Mouse (Mus musculus) megakaryocyte, embryonic 14.5 days (primary cell): ENCODE measurements around the gene Slc22a14. TPM values are rescaled to one million over a fixed set of nuclear protein-coding genes. Genes with fewer than 3 reads are reported as not detected.
A peak's percentile ranks its signal among the peaks of the same experiment; 100 is the strongest.

Source experiments
- H3K27me3 ChIP-seq: replicated peaks from 2 replicates; pipeline ENCODE3; 2012; ENCODE audit warnings: inconsistent platforms
- H3K36me3 ChIP-seq: replicated peaks from 2 replicates; pipeline ENCODE3; 2012; ENCODE audit warnings: low read length, inconsistent platforms, mixed read lengths
- H3K4me1 ChIP-seq: 2 replicates; pipeline ENCODE4 v1.6.1; 2012; ENCODE audit warnings: inconsistent platforms
- H3K4me3 ChIP-seq: replicated peaks from 2 replicates; pipeline ENCODE3; 2012; ENCODE audit warnings: moderate library complexity, mild to moderate bottlenecking, inconsistent platforms
- H3K9me3 ChIP-seq: 2 replicates; pipeline ENCODE4 v1.6.1; 2012; ENCODE audit warnings: inconsistent platforms
- FLI1 ChIP-seq: IDR thresholded peaks from 2 replicates; pipeline ENCODE4 v1.6.1; 2012; ENCODE audit warnings: low read length, inconsistent platforms, mixed read lengths
- GATA1 ChIP-seq: IDR thresholded peaks from 3 replicates; pipeline ENCODE4 v1.6.1; 2012; ENCODE audit warnings: mixed read lengths, low read length, inconsistent platforms, borderline replicate concordance
- polyA plus RNA-seq: library from polyadenylated mRNA; stranded (reverse); fragments of >175 nt; gene quantifications from 2 replicates; pipeline ENCODE4 v1.2.3, GENCODE M21; 2012; ENCODE audit warnings: low replicate concordance; ENCODE audit not compliant: insufficient read depth

Slc22a14 gene
- polyA plus RNA-seq, 1 experiment = not detected

- H3K4me1 ChIP-seq = no peaks in the 10 kb centered on the region
- no peaks in the 10 kb centered on the region for H3K36me3 ChIP-seq
- TF ChIP-seq GATA1 (no peak), FLI1 (no peak)
- H3K4me3 ChIP-seq = no peak overlapping the region
- peaks cover 12% of the 10 kb centered on the region for H3K9me3 ChIP-seq
- H3K27me3 ChIP-seq = peaks cover 5% of the 10 kb centered on the region
These were observed 166.0 kb downstream of the Slc22a14 start for GRCm38 (mm10) chr9:119199151-119199861.

- Histone ChIP-seq H3K4me1 (no peaks in the 10 kb centered on the region), H3K9me3 (peaks cover 3% of the 10 kb centered on the region; the same call in 1 of the 2 replicates), H3K4me3 (no peak overlapping the region), H3K27me3 (peaks cover 9% of the 10 kb centered on the region), H3K36me3 (no peaks in the 10 kb centered on the region)
- TF ChIP-seq GATA1 = no peak
- TF ChIP-seq FLI1 = no peak
These were observed 173.0 kb downstream of the Slc22a14 start for GRCm38 (mm10) chr9:119192202-119192990.

- Histone ChIP-seq H3K27me3 (peaks cover 30% of the 10 kb centered on the region), H3K9me3 (no peaks in the 10 kb centered on the region), H3K4me1 (no peaks in the 10 kb centered on the region), H3K4me3 (no peak overlapping the region), H3K36me3 (no peaks in the 10 kb centered on the region)
- TF ChIP-seq GATA1 (no peak), FLI1 (no peak)
These were observed 184.1 kb downstream of the Slc22a14 start for GRCm38 (mm10) chr9:119181241-119181728.

GRCm38 (mm10) chr9:119179292-119179691 is 186.1 kb downstream of the Slc22a14 start:
- H3K4me3 ChIP-seq = no peak overlapping the region
- no peak for TF ChIP-seq GATA1
- no peak for TF ChIP-seq FLI1
- no peaks in the 10 kb centered on the region for H3K36me3 ChIP-seq
- peaks cover 29% of the 10 kb centered on the region for H3K27me3 ChIP-seq
- H3K4me1 ChIP-seq = no peaks in the 10 kb centered on the region
- no peaks in the 10 kb centered on the region for H3K9me3 ChIP-seq

- H3K4me1 ChIP-seq = no peaks in the 10 kb centered on the region
- H3K27me3 ChIP-seq = peaks cover 19% of the 10 kb centered on the region
- TF ChIP-seq FLI1 = no peak
- TF ChIP-seq GATA1 = no peak
- no peak overlapping the region for H3K4me3 ChIP-seq
- H3K9me3 ChIP-seq = peaks cover 6% of the 10 kb centered on the region; the same call in 1 of the 2 replicates
- no peaks in the 10 kb centered on the region for H3K36me3 ChIP-seq
These were observed 197.7 kb downstream of the Slc22a14 start for GRCm38 (mm10) chr9:119167608-119168007.

GRCm38 (mm10) chr9:119165548-119165947 is 199.8 kb downstream of the Slc22a14 start:
- Histone ChIP-seq H3K4me1 (no peaks in the 10 kb centered on the region), H3K27me3 (peaks cover 19% of the 10 kb centered on the region), H3K9me3 (peaks cover 6% of the 10 kb centered on the region; the same call in 1 of the 2 replicates), H3K36me3 (no peaks in the 10 kb centered on the region), H3K4me3 (no peak overlapping the region)
- TF ChIP-seq GATA1 (no peak), FLI1 (no peak)

- H3K27me3 ChIP-seq = peaks cover 21% of the 10 kb centered on the region
- H3K9me3 ChIP-seq = peaks cover 6% of the 10 kb centered on the region; the same call in 1 of the 2 replicates
- TF ChIP-seq FLI1 (no peak), GATA1 (no peak)
- H3K4me3 ChIP-seq = no peak overlapping the region
- no peaks in the 10 kb centered on the region for H3K36me3 ChIP-seq
- no peaks in the 10 kb centered on the region for H3K4me1 ChIP-seq
These were observed 200.6 kb downstream of the Slc22a14 start for GRCm38 (mm10) chr9:119164743-119165142.

- no peaks in the 10 kb centered on the region for H3K9me3 ChIP-seq
- no peak overlapping the region for H3K4me3 ChIP-seq
- no peaks in the 10 kb centered on the region for H3K36me3 ChIP-seq
- no peak for TF ChIP-seq GATA1
- TF ChIP-seq FLI1 = no peak
- peaks cover 13% of the 10 kb centered on the region for H3K4me1 ChIP-seq
- H3K27me3 ChIP-seq = peaks cover 53% of the 10 kb centered on the region
These were observed 204.7 kb downstream of the Slc22a14 start for GRCm38 (mm10) chr9:119160689-119161088.

- Histone ChIP-seq H3K9me3 (no peaks in the 10 kb centered on the region), H3K4me1 (peaks cover 13% of the 10 kb centered on the region), H3K27me3 (peaks cover 64% of the 10 kb centered on the region), H3K4me3 (peak within 1 kb of the TSS; percentile 8), H3K36me3 (no peaks in the 10 kb centered on the region)
- TF ChIP-seq GATA1 (no peak), FLI1 (no peak)
These were observed 206.5 kb downstream of the Slc22a14 start, which contains the start of gene Gm47289 for GRCm38 (mm10) chr9:119158861-119159260. TSS of gene Gm47289 (plus strand) at chr9:119159161.
